ENCODE assay signal across 18 mouse cellular contexts in genomic region chr3:144178937-144179336, GRCm38 (mm10). TPM values are rescaled to one million over a fixed set of nuclear protein-coding genes. Genes with fewer than 3 reads are reported as not detected.
DNase-seq lines count a peak whose midpoint lies in the region; ATAC-seq and TF ChIP-seq lines count a peak whose summit lies in the region.
"Had no signal": no experiment of that assay in that cellular context is flagged by ENCODE, and none has a peak within 500 bp of the region (broad histone marks: within the 10 kb centered on the region; RNA-seq: fewer than 3 reads in every experiment).

No protein-coding gene starts in this region.

- peak; percentile 27 for DNase-seq in CH12.LX (ENCODE audit: extremely low read depth)
- DNase-seq: adrenal gland, adult 2 months; adrenal gland, adult 8-10 months; adrenal gland, postnatal 10 days; adrenal gland, postnatal 14 days; adrenal gland, postnatal 25 days; adrenal gland, postnatal 36 days; B cell, adult 2 months; cerebellum, adult 11 months; cerebellum, adult 11-12 months; cerebellum, adult 18-20 months; cerebellum, adult 2 months; cerebellum, adult 8-10 months had no signal

- peaks cover 8 to 13% of the 10 kb centered on the region in 2 experiments; a peak in 3 of 4 replicates for H3K4me1 ChIP-seq in CH12.LX (ENCODE audit: control insufficient read depth in 1 of 2, insufficient read depth in 2 of 2)
- H3K4me1 ChIP-seq in heart, embryonic 12.5 days (replicated peaks): no peaks in the 10 kb centered on the region

- H3K27me3 ChIP-seq in CH12.LX (replicated peaks): peaks cover 4% of the 10 kb centered on the region
- H3K27me3 ChIP-seq in heart, embryonic 12.5 days (replicated peaks): no peaks in the 10 kb centered on the region
- H3K27me3 ChIP-seq: Patski had no signal

- no peak overlapping the region for H3K27ac ChIP-seq in CH12.LX (ENCODE audit: insufficient read depth, low read depth)
- no peak overlapping the region for H3K27ac ChIP-seq in heart, embryonic 12.5 days (ENCODE audit: poor library complexity, severe bottlenecking)

- no peaks in the 10 kb centered on the region for H3K36me3 ChIP-seq in CH12.LX (replicated peaks in 1 of 2; ENCODE audit: control insufficient read depth in 1 of 2, insufficient read depth in 1 of 2, low read length in 1 of 2)
- no peaks in the 10 kb centered on the region for H3K36me3 ChIP-seq in heart, embryonic 12.5 days
- H3K36me3 ChIP-seq: G1E had no signal

- no peaks in the 10 kb centered on the region for H3K79me2 ChIP-seq in CH12.LX (replicated peaks; ENCODE audit: control insufficient read depth, extremely low read depth, insufficient read depth, poor library complexity, severe bottlenecking)

- no peak for TF ChIP-seq RAD21 in CH12.LX (IDR thresholded peaks at IDR 0.05; ENCODE audit: low read depth, low read length)

- H3K4me3 ChIP-seq in CH12.LX (replicated peaks in 1 of 3; ENCODE audit: low read depth in 2 of 3, low read length in 2 of 3, poor library complexity in 1 of 3): no peak overlapping the region
- no peak overlapping the region for H3K4me3 ChIP-seq in heart, embryonic 12.5 days

- no peak overlapping the region for H3K4me2 ChIP-seq in CH12.LX (ENCODE audit: insufficient read depth, low read depth, poor library complexity, severe bottlenecking)
- H3K4me2 ChIP-seq in heart, embryonic 12.5 days: no peak overlapping the region

- no peak for TF ChIP-seq CTCF in CH12.LX (conservative IDR thresholded peaks at IDR 0.05 in 1 of 2, IDR thresholded peaks at IDR 0.05 in 1 of 2; ENCODE audit: low read depth in 2 of 2, low read length in 2 of 2)

- peak; percentile 23; the same call in 1 of the 2 replicates for TF ChIP-seq EP300 in CH12.LX (IDR thresholded peaks at IDR 0.05; ENCODE audit: low read length)

- WGBS in heart, embryonic 12.5 days: 69% methylated on average over 3 of the region's 3 CpGs

- dilution Hi-C loops in CH12.LX (cut with MboI; ENCODE audit: extremely low pct_ligation_motif_present, extremely low pct_unique_long_range_greater_than_20kb, low sequenced_read_pairs): no loop called here

- TF ChIP-seq POLR2A in CH12.LX (IDR thresholded peaks at IDR 0.05; ENCODE audit: low read depth, low read length): no peak

- H3K9ac ChIP-seq in CH12.LX (ENCODE audit: insufficient read depth, low read depth): no peak overlapping the region
- no peak overlapping the region for H3K9ac ChIP-seq in heart, embryonic 12.5 days

- no peaks in the 10 kb centered on the region for H3K9me3 ChIP-seq in CH12.LX (replicated peaks; ENCODE audit: low read length)
- H3K9me3 ChIP-seq in heart, embryonic 12.5 days (replicated peaks): no peaks in the 10 kb centered on the region
- H3K9me3 ChIP-seq: G1E had no signal

- no peak for ATAC-seq in heart, embryonic 12.5 days (ENCODE audit: insufficient number of reproducible peaks, low FRiP score)
- ATAC-seq: activated CD4-positive, CD25-positive, alpha-beta regulatory T cell, adult 4 months; CD4-positive, CD25-positive, alpha-beta regulatory T cell, adult 4 months; Patski had no signal

- in situ Hi-C loops in CH12.LX (cut with MboI; ENCODE audit: low pct_ligation_motif_present, low pct_unique_long_range_greater_than_20kb, low sequenced_read_pairs): no loop called here

TF ChIP-seq in CH12.LX, 34 proteins besides CTCF, POLR2A, EP300 and RAD21:
- TF ChIP-seq HCFC1 (IDR thresholded peaks at IDR 0.05; ENCODE audit: low read depth, low read length): no peak
- 0 out of 2 replicates have a peak, but pooled peaks have one; percentile 15 for TF ChIP-seq TCF12 (IDR thresholded peaks at IDR 0.05; ENCODE audit: low read depth, low read length)
- no peak for TF ChIP-seq JUND (conservative IDR thresholded peaks at IDR 0.05; ENCODE audit: low read depth, low read length)
- peak; percentile 13; the same call in 1 of the 2 replicates for TF ChIP-seq JUN (IDR thresholded peaks at IDR 0.05; ENCODE audit: insufficient read depth, low read depth, low read length)
- peak; percentile 88 for TF ChIP-seq BHLHE40 (IDR thresholded peaks at IDR 0.05; ENCODE audit: low read depth, low read length)
- no peak for TF ChIP-seq MAX (IDR thresholded peaks at IDR 0.05; ENCODE audit: low read length)
- TF ChIP-seq IRF4 (IDR thresholded peaks at IDR 0.05; ENCODE audit: low read depth, low read length): peak; percentile 33; the same call in 1 of the 2 replicates
- 0 out of 2 replicates have a peak, but pooled peaks have one; percentile 42 for TF ChIP-seq MEF2A (IDR thresholded peaks at IDR 0.05; ENCODE audit: borderline replicate concordance, low read depth, low read length)
- peak; percentile 65; the same call in 1 of the 2 replicates for TF ChIP-seq ETS1 (conservative IDR thresholded peaks at IDR 0.05; ENCODE audit: low read depth, low read length)

RNA-seq across cellular contexts. Expression of gene Lmo4, which starts 26.1 kb away (rescaled TPM):
- total RNA-seq in CH12.LX (2012; rRNA removed) (34.5 and 46.3 TPM in 2 replicates), CH12.LX (2014; rRNA removed) (51.1 and 57.6 TPM in 2 replicates)
- polyA plus RNA-seq in CH12.LX (2012; ENCODE audit: insufficient read length, low read depth): 51.5 and 64.0 TPM in 2 replicates
- 44.9 and 45.9 TPM in 2 replicates for polyA plus RNA-seq in heart, embryonic 12.5 days (2016; fragmentation: Nextera tagmentation; extraction: Ambion mirVana)
